Mouse (Mus musculus) intestine, embryonic 15.5 days (tissue): ENCODE results near the gene Akip1. TPM values are rescaled to one million over a fixed set of nuclear protein-coding genes. Genes with fewer than 3 reads are reported as not detected.

Experiments
- ATAC-seq: fragments of 200-750 bp; cut with Nextera tagmentation; 2 replicates; pipeline ENCODE4 v1.8.0; 2017; ENCODE audit warnings: moderate TSS enrichment, moderate library complexity
- H3K27ac ChIP-seq: fragments of 300-500 bp; sonication (generic); 2 replicates; pipeline ENCODE4 v1.5.1; 2015; ENCODE audit warnings: mild to moderate bottlenecking, inconsistent platforms
- H3K27me3 ChIP-seq: fragments of 300-500 bp; sonication (generic); replicated peaks from 2 replicates; pipeline ENCODE4 v1.6.1; 2015; ENCODE audit warnings: inconsistent platforms
- H3K36me3 ChIP-seq: fragments of 300-500 bp; sonication (generic); 2 replicates; pipeline ENCODE4 v1.6.1; 2015; ENCODE audit warnings: inconsistent platforms
- H3K4me1 ChIP-seq: fragments of 300-500 bp; sonication (generic); replicated peaks from 2 replicates; pipeline ENCODE4 v1.6.1; 2015; ENCODE audit warnings: inconsistent platforms
- H3K4me2 ChIP-seq: fragments of 300-500 bp; sonication (generic); replicated peaks from 2 replicates; pipeline ENCODE4 v1.6.1; 2015; ENCODE audit warnings: mild to moderate bottlenecking, inconsistent platforms
- H3K4me3 ChIP-seq: fragments of 300-500 bp; sonication (generic); replicated peaks from 2 replicates; pipeline ENCODE4 v1.5.1; 2015; ENCODE audit warnings: inconsistent platforms
- H3K9ac ChIP-seq: fragments of 300-500 bp; sonication (generic); 2 replicates; pipeline ENCODE4 v1.6.1; 2015; ENCODE audit warnings: inconsistent platforms
- H3K9me3 ChIP-seq: fragments of 300-500 bp; sonication (generic); 2 replicates; pipeline ENCODE4 v1.6.1; 2016; ENCODE audit warnings: inconsistent platforms
- WGBS: fragments of 180-500 bp; shearing (Covaris S2); methylation state at CpG from one replicate; pipeline ENCODE4 v1.1.7; 2015; 5-methylcytosine and 5-hydroxymethylcytosine counted together
- polyA plus RNA-seq: library from polyadenylated mRNA; unstranded; fragments of >200 nt; fragmentation: Nextera tagmentation; extraction: Ambion mirVana; gene quantifications from 2 replicates; pipeline ENCODE4 v1.2.1, GENCODE M21; 2015

Akip1 gene
- polyA plus RNA-seq, 1 experiment from 2014 or later = 38.1 TPM

DNA sequence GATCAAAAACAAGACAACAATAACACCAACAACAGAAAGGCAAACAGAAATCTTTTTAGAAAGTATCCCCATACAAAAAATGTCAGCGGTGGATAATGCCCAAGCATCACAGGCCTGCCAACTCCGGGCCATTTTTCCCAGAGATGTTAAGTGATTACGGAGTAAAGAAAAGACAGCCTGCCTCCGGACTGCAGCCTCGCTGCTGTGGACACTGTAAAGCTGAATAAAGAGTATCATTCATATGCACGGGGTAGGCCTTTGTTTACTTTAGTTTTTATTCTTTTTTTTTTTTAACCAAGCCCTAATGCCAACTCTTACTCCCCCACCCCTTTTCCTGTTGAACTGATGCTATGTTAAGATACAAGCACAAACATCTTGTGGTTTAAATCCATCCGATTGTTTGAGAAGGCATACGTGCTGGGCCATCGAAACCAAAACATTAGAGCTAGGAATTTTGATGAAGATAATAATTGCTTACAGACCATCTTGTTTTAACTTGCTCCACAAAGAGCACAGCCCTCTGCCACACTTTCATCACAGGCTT lies 16.8 kb upstream of the Akip1 start:
- 44% methylated on average over 9 of the region's 9 CpGs for WGBS
- Histone ChIP-seq H3K36me3 (no peaks in the 10 kb centered on the region), H3K9ac (no peak overlapping the region), H3K9me3 (no peaks in the 10 kb centered on the region), H3K27me3 (no peaks in the 10 kb centered on the region), H3K4me1 (0 out of 2 replicates have a peak, but pooled peaks cover 4% of the 10 kb centered on the region), H3K4me2 (no peak overlapping the region), H3K4me3 (no peak overlapping the region), H3K27ac (no peak overlapping the region)
- no peak for ATAC-seq

DNA sequence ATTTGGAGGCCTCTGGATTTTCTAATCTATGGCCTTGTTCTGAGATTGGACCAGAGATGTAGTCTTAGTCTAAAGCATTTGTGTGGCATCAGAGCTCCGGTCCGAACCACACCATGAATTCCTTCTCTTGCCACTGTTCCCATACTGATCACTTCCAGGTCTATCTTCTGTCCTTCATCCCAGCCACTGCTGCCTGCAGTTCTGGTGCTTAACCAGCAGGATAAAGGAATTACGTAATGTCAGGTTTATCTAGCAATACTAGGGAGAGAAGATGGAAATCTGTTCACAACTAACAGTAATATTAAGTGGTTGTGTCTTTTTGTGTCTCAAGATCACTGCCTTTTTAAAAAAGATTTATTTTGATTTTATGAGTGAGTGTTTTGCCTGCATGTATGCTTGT lies 13.4 kb upstream of the Akip1 start:
- 90% methylated on average over 3 of the region's 3 CpGs for WGBS
- 0 out of 2 replicates have a peak, but pooled peaks cover 4% of the 10 kb centered on the region for H3K4me1 ChIP-seq
- no peak overlapping the region for H3K4me3 ChIP-seq
- no peaks in the 10 kb centered on the region for H3K36me3 ChIP-seq
- no peak overlapping the region for H3K4me2 ChIP-seq
- no peak overlapping the region for H3K9ac ChIP-seq
- H3K27ac ChIP-seq = no peak overlapping the region
- H3K27me3 ChIP-seq = no peaks in the 10 kb centered on the region
- no peak for ATAC-seq
- H3K9me3 ChIP-seq = no peaks in the 10 kb centered on the region

DNA sequence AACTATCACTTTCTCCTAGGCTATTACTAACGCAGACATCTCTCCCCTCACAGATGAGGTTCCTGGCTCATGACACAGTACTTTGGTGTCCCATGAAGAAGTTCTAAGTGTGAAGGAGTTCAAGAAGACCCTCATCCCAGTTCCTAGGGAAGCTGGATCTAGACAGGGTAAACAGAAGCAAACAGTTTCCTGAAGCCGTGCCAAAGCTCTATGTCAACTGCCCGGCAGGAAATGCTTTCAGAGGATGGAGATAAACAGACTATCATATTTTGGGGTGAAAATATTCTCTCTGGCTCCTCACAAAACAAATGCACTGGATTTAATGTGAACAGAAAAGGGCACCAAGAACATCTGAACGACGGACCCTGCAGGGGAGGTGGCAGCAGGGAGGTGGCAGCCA lies 12.5 kb upstream of the Akip1 start:
- Histone ChIP-seq H3K4me1 (0 out of 2 replicates have a peak, but pooled peaks cover 4% of the 10 kb centered on the region), H3K9me3 (no peaks in the 10 kb centered on the region), H3K27ac (0 out of 2 replicates have a peak overlapping the region, but pooled peaks have one; percentile 27), H3K27me3 (no peaks in the 10 kb centered on the region), H3K4me3 (no peak overlapping the region), H3K9ac (no peak overlapping the region), H3K36me3 (no peaks in the 10 kb centered on the region), H3K4me2 (no peak overlapping the region)
- no peak; the same call in 1 of the 2 replicates for ATAC-seq
- 65% methylated on average over 5 of the region's 5 CpGs for WGBS

DNA sequence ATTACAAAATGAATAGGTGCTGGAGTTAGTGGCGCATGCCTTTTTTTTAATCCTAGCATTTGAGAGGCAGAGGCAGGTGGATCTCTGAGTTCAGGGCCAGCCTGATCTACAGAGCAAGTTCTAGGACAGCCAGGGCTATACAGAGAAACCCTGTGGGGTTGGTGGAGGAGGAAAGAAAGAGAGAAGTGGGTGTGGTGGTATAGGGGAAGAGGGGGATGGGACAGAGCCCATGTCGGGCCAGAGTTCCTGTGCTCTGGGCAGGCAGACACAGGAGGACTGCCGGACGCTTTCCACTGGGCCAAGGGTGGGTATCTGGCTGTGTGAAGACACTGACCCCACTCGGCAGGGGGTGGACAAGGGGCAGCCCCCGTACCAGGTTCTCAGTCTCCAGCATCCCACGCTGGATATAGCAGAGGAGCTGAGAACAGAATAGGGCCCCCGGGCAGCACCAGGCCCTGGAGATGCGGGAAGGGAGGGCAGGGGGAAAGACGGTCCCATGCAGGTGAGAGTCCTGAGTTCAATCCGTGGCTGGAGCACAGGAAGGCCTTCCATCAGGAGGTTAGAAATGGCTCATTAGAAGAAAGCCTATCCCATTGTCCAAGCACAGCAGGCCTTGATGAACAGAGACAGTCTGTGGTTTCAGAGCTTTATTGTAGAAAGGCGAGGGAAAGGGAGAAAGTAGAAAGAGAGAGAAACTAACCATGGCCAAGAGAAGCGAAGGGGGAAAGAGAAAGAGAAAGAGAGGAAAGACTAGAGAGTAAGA lies 8.7 kb upstream of the Akip1 start:
- ATAC-seq = no peak
- Histone ChIP-seq H3K4me1 (0 out of 2 replicates have a peak, but pooled peaks cover 4% of the 10 kb centered on the region), H3K36me3 (no peaks in the 10 kb centered on the region), H3K9me3 (no peaks in the 10 kb centered on the region), H3K4me3 (no peak overlapping the region), H3K4me2 (no peak overlapping the region), H3K9ac (no peak overlapping the region), H3K27me3 (no peaks in the 10 kb centered on the region), H3K27ac (no peak overlapping the region)
- 88% methylated on average over 13 of the region's 13 CpGs for WGBS

DNA sequence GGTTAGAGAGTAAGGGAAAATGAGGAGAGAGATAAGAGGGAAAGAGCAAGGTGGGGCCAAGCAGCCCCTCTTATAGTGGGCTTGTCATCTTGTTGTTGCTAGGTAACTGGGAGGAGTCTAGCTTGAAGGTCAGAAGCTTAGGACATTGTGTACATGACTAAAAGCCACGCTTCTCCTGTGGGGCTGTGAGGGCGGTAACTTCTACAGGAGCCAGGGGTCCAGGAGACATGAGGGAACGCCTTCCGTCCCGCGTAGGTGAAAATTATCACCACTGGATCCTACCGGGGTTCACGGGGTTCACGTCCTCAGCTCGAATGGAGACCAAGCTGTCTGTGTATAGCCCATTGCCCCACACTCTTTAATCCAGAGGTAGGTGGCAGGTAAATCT lies 8.2 kb upstream of the Akip1 start:
- WGBS = 88% methylated on average over 10 of the region's 10 CpGs
- Histone ChIP-seq H3K27me3 (no peaks in the 10 kb centered on the region), H3K9me3 (no peaks in the 10 kb centered on the region)

DNA sequence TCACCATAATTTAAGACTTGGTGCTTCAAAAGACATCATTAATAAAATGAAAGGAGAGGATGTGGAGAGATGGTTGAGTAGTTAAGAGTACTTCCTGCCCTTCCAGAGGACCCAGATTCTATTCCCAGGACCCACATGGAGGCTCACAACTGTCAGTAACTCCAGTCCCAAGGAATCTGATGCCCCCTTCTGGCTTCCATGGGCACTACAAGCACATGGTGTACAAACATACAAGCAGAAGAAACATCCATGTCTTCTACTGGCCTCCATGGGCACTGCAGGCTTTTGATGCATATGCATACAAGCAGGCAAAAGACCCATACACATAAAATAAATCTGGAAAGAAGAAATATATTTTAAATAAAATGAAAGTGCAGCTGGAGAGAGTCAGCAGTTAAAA lies 3.3 kb upstream of the Akip1 start:
- no peak for ATAC-seq
- Histone ChIP-seq H3K4me1 (peaks cover 3% of the 10 kb centered on the region; the same call in 1 of the 2 replicates), H3K4me2 (no peak overlapping the region)

More for the DNA sequence above, 8.2 kb upstream of the Akip1 start:
- Histone ChIP-seq H3K9ac (no peak overlapping the region), H3K27ac (no peak overlapping the region), H3K4me2 (no peak overlapping the region), H3K36me3 (no peaks in the 10 kb centered on the region), H3K4me1 (0 out of 2 replicates have a peak, but pooled peaks cover 4% of the 10 kb centered on the region), H3K4me3 (no peak overlapping the region)
- no peak for ATAC-seq

GRCm38 (mm10) chr7:109702721-109703120 lies 769 bp upstream of the Akip1 start:
- no peak for ATAC-seq
- Histone ChIP-seq H3K4me3 (no peak overlapping the region), H3K4me2 (peak overlapping the region; percentile 81), H3K4me1 (peaks cover 3% of the 10 kb centered on the region; the same call in 1 of the 2 replicates), H3K36me3 (no peaks in the 10 kb centered on the region), H3K27me3 (no peaks in the 10 kb centered on the region), H3K9me3 (no peaks in the 10 kb centered on the region), H3K9ac (no peak overlapping the region), H3K27ac (no peak overlapping the region)
- 56% methylated on average over 4 of the region's 4 CpGs for WGBS

More for the DNA sequence above, 3.3 kb upstream of the Akip1 start:
- no peak overlapping the region for H3K4me3 ChIP-seq
- H3K27me3 ChIP-seq = no peaks in the 10 kb centered on the region
- no peaks in the 10 kb centered on the region for H3K9me3 ChIP-seq
- no peaks in the 10 kb centered on the region for H3K36me3 ChIP-seq
- H3K27ac ChIP-seq = no peak overlapping the region
- H3K9ac ChIP-seq = no peak overlapping the region

DNA sequence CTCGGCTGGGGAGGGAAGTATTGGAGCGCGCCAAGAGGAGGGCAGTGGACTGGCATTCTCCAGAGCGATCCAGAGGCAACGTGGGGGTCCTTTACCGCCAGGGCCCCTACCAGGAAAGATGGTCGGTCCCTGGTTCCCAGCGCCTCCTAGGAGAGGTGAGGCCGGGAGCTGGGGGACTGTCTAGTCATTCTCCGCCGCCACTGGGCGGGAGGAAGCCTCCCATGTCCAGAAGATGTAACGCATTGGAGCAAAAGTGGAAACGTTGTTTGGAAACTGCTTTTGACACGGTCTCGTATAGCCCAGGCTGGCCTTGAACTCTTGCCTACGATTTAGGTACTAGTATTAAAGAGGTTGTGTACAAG lies 507 bp downstream of the Akip1 start:
- peak overlapping the region; percentile 81 for H3K4me2 ChIP-seq
- peaks cover 3% of the 10 kb centered on the region; the same call in 1 of the 2 replicates for H3K4me1 ChIP-seq
- peak overlapping the region; percentile 71 for H3K9ac ChIP-seq
- no peaks in the 10 kb centered on the region for H3K36me3 ChIP-seq
- no peaks in the 10 kb centered on the region for H3K9me3 ChIP-seq
- H3K27me3 ChIP-seq = no peaks in the 10 kb centered on the region
- WGBS = 2% methylated on average over 17 of the region's 17 CpGs
- no peak; the same call in 1 of the 2 replicates for ATAC-seq
- H3K27ac ChIP-seq = peak overlapping the region; percentile 72
- peak overlapping the region; percentile 74 for H3K4me3 ChIP-seq

GRCm38 (mm10) chr7:109704461-109704860 lies 971 bp downstream of the Akip1 start:
- WGBS = 51% methylated on average over 3 of the region's 3 CpGs
- H3K36me3 ChIP-seq = no peaks in the 10 kb centered on the region
- ATAC-seq = no peak
- H3K27me3 ChIP-seq = no peaks in the 10 kb centered on the region
- H3K27ac ChIP-seq = no peak overlapping the region
- peak overlapping the region; percentile 74 for H3K4me3 ChIP-seq
- H3K4me1 ChIP-seq = peaks cover 3% of the 10 kb centered on the region; the same call in 1 of the 2 replicates
- peak overlapping the region; percentile 81 for H3K4me2 ChIP-seq
- H3K9ac ChIP-seq = no peak overlapping the region
- no peaks in the 10 kb centered on the region for H3K9me3 ChIP-seq

GRCm38 (mm10) chr7:109707023-109707785 lies 3.7 kb downstream of the Akip1 start:
- Histone ChIP-seq H3K36me3 (no peaks in the 10 kb centered on the region), H3K4me3 (no peak overlapping the region), H3K27ac (no peak overlapping the region), H3K27me3 (no peaks in the 10 kb centered on the region), H3K4me2 (no peak overlapping the region), H3K4me1 (peaks cover 6% of the 10 kb centered on the region; the same call in 1 of the 2 replicates), H3K9me3 (no peaks in the 10 kb centered on the region), H3K9ac (no peak overlapping the region)
- no peak for ATAC-seq
- 31% methylated on average over 4 of the region's 4 CpGs for WGBS

DNA sequence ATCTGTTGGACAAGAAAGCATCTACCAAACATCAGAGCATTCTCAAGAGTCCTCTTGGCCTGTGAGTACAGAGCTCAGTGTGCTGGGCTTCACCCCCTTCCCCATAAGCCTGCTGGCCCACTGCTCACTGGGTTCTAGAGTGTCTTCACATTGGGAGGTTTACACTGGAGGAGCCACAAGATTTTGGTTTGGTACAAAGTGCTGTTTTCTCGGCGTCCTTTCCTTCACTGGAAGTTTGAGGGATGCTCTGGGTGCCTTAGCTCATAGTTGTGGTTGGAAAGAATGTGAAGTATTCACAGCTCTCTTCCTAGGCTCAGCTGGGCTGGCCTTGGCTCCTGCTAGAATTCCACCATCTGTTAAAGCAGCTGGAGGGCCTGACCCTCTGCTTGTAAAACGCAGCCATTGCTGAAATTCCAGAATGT lies 5.5 kb downstream of the Akip1 start:
- Histone ChIP-seq H3K4me2 (no peak overlapping the region), H3K4me3 (no peak overlapping the region), H3K27me3 (no peaks in the 10 kb centered on the region), H3K27ac (peak overlapping the region; percentile 38), H3K9ac (no peak overlapping the region), H3K36me3 (no peaks in the 10 kb centered on the region; the same call in 1 of the 2 replicates), H3K4me1 (0 out of 2 replicates have a peak, but pooled peaks cover 3% of the 10 kb centered on the region), H3K9me3 (no peaks in the 10 kb centered on the region)
- 21% methylated on average over 3 of the region's 3 CpGs for WGBS
- ATAC-seq = peak; percentile 52; the same call in 1 of the 2 replicates

DNA sequence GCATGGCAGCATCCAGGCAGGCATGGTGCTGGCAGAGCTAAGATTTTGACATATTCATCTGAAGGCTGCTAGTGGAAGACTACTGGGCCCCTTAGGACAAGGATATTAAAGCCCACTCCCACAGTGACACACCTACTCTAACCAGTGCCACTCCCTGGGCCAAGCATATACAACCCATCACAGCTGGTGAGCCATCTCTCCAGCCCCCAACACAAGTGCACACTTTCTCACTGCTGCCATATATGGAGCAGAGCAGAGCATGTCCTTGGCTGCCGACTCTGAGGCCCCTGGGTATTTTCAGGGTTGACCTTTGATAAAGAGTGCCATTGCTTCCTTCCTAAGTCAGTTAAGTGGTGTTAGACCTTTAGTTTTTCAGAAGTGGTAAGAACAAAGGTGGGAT lies 6.6 kb downstream of the Akip1 start:
- H3K9ac ChIP-seq = no peak overlapping the region
- WGBS = 36% methylated on average over 1 of the region's 1 CpGs
- H3K9me3 ChIP-seq = no peaks in the 10 kb centered on the region
- H3K4me2 ChIP-seq = no peak overlapping the region
- H3K36me3 ChIP-seq = no peaks in the 10 kb centered on the region; the same call in 1 of the 2 replicates
- H3K4me1 ChIP-seq = 0 out of 2 replicates have a peak, but pooled peaks cover 3% of the 10 kb centered on the region
- no peaks in the 10 kb centered on the region for H3K27me3 ChIP-seq
- ATAC-seq = no peak
- no peak overlapping the region for H3K4me3 ChIP-seq
- no peak overlapping the region for H3K27ac ChIP-seq
